Mouse (Mus musculus): ENCODE measurements around the gene Ctsl. TPM values are rescaled to one million over a fixed set of nuclear protein-coding genes. Genes with fewer than 3 reads are reported as not detected.

Ctsl gene
- polyA plus RNA-seq (2012; rRNA removed): 150 and 164 TPM in 2 replicates

GRCm38 (mm10) chr13:64370173-64370940 is at the start of gene Ctsl:
Gene Ctsl, minus strand, starts transcription at chr13:64370890.
- H3K4me1 ChIP-seq (ENCODE audit: control insufficient read depth, insufficient read depth, low read length): no peaks in the 10 kb centered on the region; the same call in 1 of the 2 replicates
- peak within 1 kb of the TSS; percentile 86 for H3K27ac ChIP-seq (ENCODE audit: insufficient read depth, low read length)
- under 1% methylated on average over 43 of the region's 43 CpGs for WGBS
- peak within 1 kb of the TSS; percentile 92 for H3K4me3 ChIP-seq (replicated peaks; ENCODE audit: insufficient read depth, low read depth, low read length)
- TF ChIP-seq CTCF (IDR thresholded peaks at IDR 0.05; ENCODE audit: borderline replicate concordance, insufficient read depth, low read depth, low read length) (no peak), POLR2A (IDR thresholded peaks at IDR 0.05; ENCODE audit: borderline replicate concordance, insufficient read depth, low read length) (peak; percentile 95)
- no peaks in the 10 kb centered on the region for H3K27me3 ChIP-seq (ENCODE audit: control insufficient read depth, insufficient read depth, low read length)
- peak; percentile 96 to 97 for DNase-seq

DNA sequence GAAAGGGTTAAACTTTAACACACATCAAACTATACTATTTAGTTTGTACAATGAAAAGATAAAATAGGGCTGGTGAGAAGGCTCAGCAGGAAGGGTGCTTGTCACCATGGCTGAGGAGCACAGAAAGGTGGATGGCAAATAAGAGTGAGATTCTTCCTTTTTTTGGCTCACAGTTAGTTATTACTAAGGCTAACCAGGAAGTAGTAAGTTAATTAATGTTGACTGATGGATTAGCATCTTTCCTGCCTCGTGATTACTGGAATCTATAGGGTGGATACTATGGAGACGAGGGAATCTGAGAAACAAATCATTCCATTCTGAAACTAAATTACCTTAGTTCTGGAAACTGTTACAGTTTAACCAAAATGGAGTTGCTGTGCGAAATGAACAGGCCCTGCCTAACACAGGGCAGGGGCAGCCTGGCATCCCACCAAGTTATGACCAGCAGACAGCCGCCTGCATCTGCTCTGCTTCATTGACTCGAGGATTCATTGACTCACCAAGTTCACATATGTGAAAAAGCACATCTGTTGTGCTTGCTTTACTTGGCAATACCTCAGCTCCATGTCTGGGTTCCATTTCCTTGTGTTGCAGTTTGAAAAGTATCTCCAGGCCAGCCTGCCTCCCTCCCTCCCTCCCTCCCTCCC is 46.4 kb upstream of the Ctsl start:
- H3K27me3 ChIP-seq (ENCODE audit: control insufficient read depth, insufficient read depth, low read length): no peaks in the 10 kb centered on the region
- TF ChIP-seq POLR2A (IDR thresholded peaks at IDR 0.05; ENCODE audit: borderline replicate concordance, insufficient read depth, low read length): no peak
- no peak for TF ChIP-seq CTCF (IDR thresholded peaks at IDR 0.05; ENCODE audit: borderline replicate concordance, insufficient read depth, low read depth, low read length)
- no peak for DNase-seq
- 28% methylated on average over 5 of the region's 5 CpGs for WGBS
- no peak overlapping the region for H3K27ac ChIP-seq (ENCODE audit: insufficient read depth, low read length)
- no peaks in the 10 kb centered on the region for H3K4me1 ChIP-seq (ENCODE audit: control insufficient read depth, insufficient read depth, low read length)
- no peak overlapping the region for H3K4me3 ChIP-seq (replicated peaks; ENCODE audit: insufficient read depth, low read depth, low read length)

- 89% methylated on average over 2 of the region's 2 CpGs for WGBS
- no peak overlapping the region for H3K4me3 ChIP-seq (replicated peaks; ENCODE audit: insufficient read depth, low read depth, low read length)
- TF ChIP-seq CTCF (IDR thresholded peaks at IDR 0.05; ENCODE audit: borderline replicate concordance, insufficient read depth, low read depth, low read length) (no peak), POLR2A (IDR thresholded peaks at IDR 0.05; ENCODE audit: borderline replicate concordance, insufficient read depth, low read length) (no peak)
Measured at GRCm38 (mm10) chr13:64415659-64416058, 45.0 kb upstream of the Ctsl start.

GRCm38 (mm10) chr13:64412752-64413257 is 42.1 kb upstream of the Ctsl start:
- Histone ChIP-seq H3K27ac (ENCODE audit: insufficient read depth, low read length) (no peak overlapping the region), H3K4me1 (ENCODE audit: control insufficient read depth, insufficient read depth, low read length) (no peaks in the 10 kb centered on the region), H3K27me3 (ENCODE audit: control insufficient read depth, insufficient read depth, low read length) (no peaks in the 10 kb centered on the region), H3K4me3 (replicated peaks; ENCODE audit: insufficient read depth, low read depth, low read length) (no peak overlapping the region)
- TF ChIP-seq CTCF (IDR thresholded peaks at IDR 0.05; ENCODE audit: borderline replicate concordance, insufficient read depth, low read depth, low read length) (no peak), POLR2A (IDR thresholded peaks at IDR 0.05; ENCODE audit: borderline replicate concordance, insufficient read depth, low read length) (no peak)
- DNase-seq: no peak
- WGBS: 91% methylated on average over 2 of the region's 2 CpGs

More at GRCm38 (mm10) chr13:64415659-64416058, 45.0 kb upstream of the Ctsl start:
- Histone ChIP-seq H3K4me1 (ENCODE audit: control insufficient read depth, insufficient read depth, low read length) (no peaks in the 10 kb centered on the region), H3K27ac (ENCODE audit: insufficient read depth, low read length) (no peak overlapping the region), H3K27me3 (ENCODE audit: control insufficient read depth, insufficient read depth, low read length) (no peaks in the 10 kb centered on the region)
- no peak for DNase-seq

DNA sequence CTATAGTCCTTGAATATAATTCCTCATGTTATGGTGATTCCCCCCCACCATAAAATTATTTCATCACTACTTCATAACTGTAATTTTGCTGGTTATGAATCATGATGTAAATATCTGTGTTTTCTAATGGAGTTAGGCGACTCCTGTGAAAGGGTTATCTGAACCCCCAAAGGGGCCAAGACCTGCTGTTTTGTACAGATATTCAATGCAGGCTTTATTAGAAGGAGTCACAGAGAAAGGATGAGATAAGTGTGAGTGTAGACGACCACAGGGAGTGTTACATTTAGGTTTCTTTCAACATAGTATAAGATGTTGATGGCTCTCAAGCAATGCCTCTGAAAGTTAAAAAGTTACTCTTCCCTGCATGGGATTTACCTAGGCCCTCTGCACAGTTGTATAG is 40.6 kb upstream of the Ctsl start:
- WGBS: 78% methylated on average over 2 of the region's 2 CpGs
- TF ChIP-seq CTCF (IDR thresholded peaks at IDR 0.05; ENCODE audit: borderline replicate concordance, insufficient read depth, low read depth, low read length): no peak
- TF ChIP-seq POLR2A (IDR thresholded peaks at IDR 0.05; ENCODE audit: borderline replicate concordance, insufficient read depth, low read length): no peak
- Histone ChIP-seq H3K4me1 (ENCODE audit: control insufficient read depth, insufficient read depth, low read length) (no peaks in the 10 kb centered on the region), H3K4me3 (replicated peaks; ENCODE audit: insufficient read depth, low read depth, low read length) (no peak overlapping the region), H3K27me3 (ENCODE audit: control insufficient read depth, insufficient read depth, low read length) (no peaks in the 10 kb centered on the region), H3K27ac (ENCODE audit: insufficient read depth, low read length) (no peak overlapping the region)
- no peak for DNase-seq

GRCm38 (mm10) chr13:64410604-64411003 is 39.9 kb upstream of the Ctsl start:
- TF ChIP-seq CTCF (IDR thresholded peaks at IDR 0.05; ENCODE audit: borderline replicate concordance, insufficient read depth, low read depth, low read length) (no peak), POLR2A (IDR thresholded peaks at IDR 0.05; ENCODE audit: borderline replicate concordance, insufficient read depth, low read length) (no peak)
- no peak for DNase-seq
- WGBS: 69% methylated on average over 5 of the region's 5 CpGs

GRCm38 (mm10) chr13:64407992-64408391 is 37.3 kb upstream of the Ctsl start:
- H3K27ac ChIP-seq (ENCODE audit: insufficient read depth, low read length): no peak overlapping the region
- no peak overlapping the region for H3K4me3 ChIP-seq (replicated peaks; ENCODE audit: insufficient read depth, low read depth, low read length)
- no peaks in the 10 kb centered on the region for H3K4me1 ChIP-seq (ENCODE audit: control insufficient read depth, insufficient read depth, low read length)
- WGBS: 95% methylated on average over 5 of the region's 5 CpGs
- DNase-seq: no peak
- H3K27me3 ChIP-seq (ENCODE audit: control insufficient read depth, insufficient read depth, low read length): no peaks in the 10 kb centered on the region
- TF ChIP-seq CTCF (IDR thresholded peaks at IDR 0.05; ENCODE audit: borderline replicate concordance, insufficient read depth, low read depth, low read length) (no peak), POLR2A (IDR thresholded peaks at IDR 0.05; ENCODE audit: borderline replicate concordance, insufficient read depth, low read length) (no peak)

More at GRCm38 (mm10) chr13:64410604-64411003, 39.9 kb upstream of the Ctsl start:
- H3K27ac ChIP-seq (ENCODE audit: insufficient read depth, low read length): no peak overlapping the region
- H3K4me1 ChIP-seq (ENCODE audit: control insufficient read depth, insufficient read depth, low read length): no peaks in the 10 kb centered on the region
- H3K27me3 ChIP-seq (ENCODE audit: control insufficient read depth, insufficient read depth, low read length): no peaks in the 10 kb centered on the region
- H3K4me3 ChIP-seq (replicated peaks; ENCODE audit: insufficient read depth, low read depth, low read length): no peak overlapping the region

Measured in cerebellum, adult 2 months (tissue).